Mouse (Mus musculus) heart, postnatal 14 days (tissue): Measurements from ENCODE around the gene Abcb5. TPM values are rescaled to one million over a fixed set of nuclear protein-coding genes. Genes with fewer than 3 reads are reported as not detected.
"Not testable (repeated sequence)": the region's sequence is repeated elsewhere in the genome, so short reads cannot be mapped to it uniquely, and the experiment has no call there.

Experiments
- DNase-seq, 2 experiments: peaks; one replicate each; pipeline ENCODE4 v3.0.0; 2021 to 2022
- intact Hi-C: fragments of 180-260 bp; cut with DNase I; formaldehyde crosslinking; loops from one replicate; pipeline ENCODE4 v1.15.1; 2025
- long read RNA-seq, 2 experiments: library from polyadenylated mRNA; stranded (forward); transcript quantifications; one replicate each; pipeline ENCODE4 v2.0.0; 2021
- total RNA-seq, 2 experiments: library from RNA; stranded (reverse); gene quantifications; 2 replicates each; pipeline ENCODE4 v1.2.3; 2021

Abcb5 gene
- not detected for total RNA-seq
- long read RNA-seq, experiment 1: 0 reads
- long read RNA-seq, experiment 2: 0 reads

- DNase-seq: no peak
- intact Hi-C loops: no loop called here
Measured at GRCm38 (mm10) chr12:118966321-118966720, at the start of gene Abcb5. Gene Abcb5 (minus strand): TSS chr12:118966421.

GRCm38 (mm10) chr12:118999230-118999629 is 33.0 kb upstream of the Abcb5 start:
- intact Hi-C loops: loop anchor here (5.0 kb wide), 1 partner anchor 323 kb away; no protein-coding TSS in a partner anchor
- no peak for DNase-seq

- intact Hi-C loops: loop anchor here (5.0 kb wide), 2 partner anchors 328 to 988 kb away; no protein-coding TSS in a partner anchor
- no peak for DNase-seq
Measured at GRCm38 (mm10) chr12:118994328-118995166, 28.3 kb upstream of the Abcb5 start.

- DNase-seq: no peak
- intact Hi-C loops: no loop called here
Measured at GRCm38 (mm10) chr12:118984852-118985251, 18.6 kb upstream of the Abcb5 start.

- intact Hi-C loops: loop anchor here (5.0 kb wide), 1 partner anchor 1052 kb away; no protein-coding TSS in a partner anchor
- DNase-seq: peak; percentile 44 to 75
Measured at GRCm38 (mm10) chr12:118930386-118931318, 35.6 kb downstream of the Abcb5 start.

GRCm38 (mm10) chr12:118926813-118927281 is 39.4 kb downstream of the Abcb5 start:
- DNase-seq: peak in 1 of 2 experiments; percentile 3
- intact Hi-C loops: no loop called here

GRCm38 (mm10) chr12:118923874-118924273 is 42.3 kb downstream of the Abcb5 start:
- intact Hi-C loops, DNase-seq: not testable (repeated sequence)

- intact Hi-C loops: no loop called here
- DNase-seq: no peak
Measured at GRCm38 (mm10) chr12:118917771-118918170, 48.5 kb downstream of the Abcb5 start.

GRCm38 (mm10) chr12:118910360-118910759 is 55.9 kb downstream of the Abcb5 start:
- no peak for DNase-seq
- intact Hi-C loops: no loop called here

- intact Hi-C loops: no loop called here
- DNase-seq: no peak
Measured at GRCm38 (mm10) chr12:118902249-118902648, 64.0 kb downstream of the Abcb5 start.

GRCm38 (mm10) chr12:118887964-118888363 is 78.3 kb downstream of the Abcb5 start:
- intact Hi-C loops: no loop called here
- DNase-seq: peak; percentile 56 to 67

- intact Hi-C loops: no loop called here
- no peak for DNase-seq
Measured at GRCm38 (mm10) chr12:118882790-118883189, 83.4 kb downstream of the Abcb5 start.

GRCm38 (mm10) chr12:118872673-118873072 is 93.5 kb downstream of the Abcb5 start:
- intact Hi-C loops: no loop called here
- no peak for DNase-seq

GRCm38 (mm10) chr12:118856151-118856550 is 110.1 kb downstream of the Abcb5 start:
- intact Hi-C loops: loop anchor here (5.0 kb wide), 1 partner anchor 1469 kb away; no protein-coding TSS in a partner anchor
- DNase-seq: no peak

- intact Hi-C loops: loop anchor here (1.0 to 5.0 kb wide), 5 partner anchors 396 to 1468 kb away; partner anchors contain the start of gene Sp4
- peak; percentile 65 to 77 for DNase-seq
Measured at GRCm38 (mm10) chr12:118854831-118855453, 111.3 kb downstream of the Abcb5 start.

- intact Hi-C loops: loop anchor here (2.0 to 5.0 kb wide), 3 partner anchors 396 to 1034 kb away; partner anchors contain the start of gene Sp4
- DNase-seq: no peak
Measured at GRCm38 (mm10) chr12:118854401-118854800, 111.8 kb downstream of the Abcb5 start.

GRCm38 (mm10) chr12:118853331-118853730 is 112.9 kb downstream of the Abcb5 start:
- intact Hi-C loops: loop anchor here (5.0 kb wide), 1 partner anchor 551 kb away; the partner anchor contains the start of gene Sp4
- no peak for DNase-seq

- DNase-seq: no peak
- intact Hi-C loops: loop anchor here (2.0 to 5.0 kb wide), 2 partner anchors 14 to 549 kb away; partner anchors contain the start of gene Sp4
Measured at GRCm38 (mm10) chr12:118850851-118851410, 115.3 kb downstream of the Abcb5 start.

GRCm38 (mm10) chr12:118849996-118850395 is 116.2 kb downstream of the Abcb5 start:
- intact Hi-C loops: loop anchor here (2.0 to 5.0 kb wide), 2 partner anchors 13 to 548 kb away; partner anchors contain the start of gene Sp4
- DNase-seq: no peak
